Mouse (Mus musculus): ENCODE measurements around the gene Kcnip3.

Gene Kcnip3

DNA sequence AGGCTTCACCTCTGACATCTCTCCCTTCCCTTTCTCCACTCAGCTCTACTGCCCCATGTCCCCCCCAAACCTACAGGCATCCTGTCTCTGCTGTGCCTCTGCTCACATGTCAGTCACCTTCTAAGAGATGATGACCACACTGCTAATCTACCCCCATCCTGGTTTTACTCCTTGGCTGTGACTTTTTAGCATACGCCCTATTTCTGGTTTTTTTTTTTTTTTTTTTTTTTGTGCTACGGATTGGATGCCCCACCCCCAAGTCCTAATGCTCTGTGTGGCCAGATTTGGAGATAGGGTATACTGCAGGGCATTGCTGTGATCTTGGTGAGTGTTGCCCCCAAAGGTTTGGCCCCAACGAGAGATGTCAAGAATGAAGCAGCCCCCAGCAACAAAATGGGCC lies 49.6 kb downstream of the Kcnip3 start:
- in situ Hi-C loops (cut with MboI, MseI): no loop called here

DNA sequence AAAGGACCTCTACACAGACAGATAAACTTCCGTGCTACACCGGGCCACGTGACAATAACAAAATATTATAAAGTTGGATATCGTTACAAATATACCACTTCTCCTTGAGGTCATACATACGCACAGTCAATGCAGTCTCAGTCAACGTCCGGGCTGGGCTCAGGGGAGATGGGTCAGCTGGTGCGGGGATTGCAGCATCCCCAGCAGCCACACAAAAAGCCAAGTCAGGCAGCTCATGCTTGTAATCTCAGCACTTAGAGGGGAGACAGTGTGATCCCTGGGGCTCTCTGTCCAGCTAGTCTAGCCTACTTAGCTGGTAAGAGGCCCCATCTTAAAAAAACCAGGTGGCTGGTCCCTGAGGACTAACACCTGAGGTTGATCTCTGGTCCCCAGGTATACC lies 50.6 kb downstream of the Kcnip3 start:
- in situ Hi-C loops (cut with MboI, MseI): no loop called here

DNA sequence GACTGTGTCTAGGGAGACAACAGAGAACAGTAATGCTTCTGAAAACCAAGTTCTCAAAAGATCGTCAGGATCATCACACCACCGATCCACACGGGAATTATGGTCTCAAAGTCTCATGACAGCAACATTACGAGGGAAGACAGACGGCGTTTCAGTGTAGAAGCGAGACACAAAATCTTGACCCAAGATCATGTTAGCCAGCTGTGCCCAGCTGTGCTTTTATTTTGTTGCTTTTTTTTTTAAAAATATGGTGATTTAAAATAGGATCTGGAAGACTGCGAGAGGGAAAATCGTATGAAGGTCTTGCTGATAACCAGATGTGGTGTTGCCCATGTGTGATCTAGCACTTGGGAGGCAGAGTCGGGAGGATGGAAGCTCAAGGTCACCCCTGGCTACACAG lies 51.2 kb downstream of the Kcnip3 start:
- in situ Hi-C loops (cut with MboI, MseI): no loop called here

DNA sequence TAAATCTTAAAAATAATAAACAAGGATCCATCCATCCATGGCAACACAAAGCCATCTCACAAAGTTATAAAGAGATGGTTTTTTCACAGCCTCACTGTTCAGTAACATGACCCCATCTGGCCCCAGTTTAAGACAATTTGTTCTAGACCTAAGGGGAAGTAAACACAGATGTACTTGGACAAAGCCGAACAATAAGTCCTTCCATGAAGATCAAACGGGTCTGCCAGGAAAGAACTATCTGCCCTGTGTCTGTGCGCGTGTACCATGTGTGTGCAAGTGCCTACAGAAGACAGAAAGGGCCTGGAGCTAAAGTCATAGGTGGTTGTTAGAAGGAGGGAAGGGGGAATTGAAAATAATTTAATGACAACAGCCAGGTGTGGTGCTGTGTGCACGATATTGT lies 51.7 kb downstream of the Kcnip3 start:
- in situ Hi-C loops (cut with MboI, MseI): no loop called here

DNA sequence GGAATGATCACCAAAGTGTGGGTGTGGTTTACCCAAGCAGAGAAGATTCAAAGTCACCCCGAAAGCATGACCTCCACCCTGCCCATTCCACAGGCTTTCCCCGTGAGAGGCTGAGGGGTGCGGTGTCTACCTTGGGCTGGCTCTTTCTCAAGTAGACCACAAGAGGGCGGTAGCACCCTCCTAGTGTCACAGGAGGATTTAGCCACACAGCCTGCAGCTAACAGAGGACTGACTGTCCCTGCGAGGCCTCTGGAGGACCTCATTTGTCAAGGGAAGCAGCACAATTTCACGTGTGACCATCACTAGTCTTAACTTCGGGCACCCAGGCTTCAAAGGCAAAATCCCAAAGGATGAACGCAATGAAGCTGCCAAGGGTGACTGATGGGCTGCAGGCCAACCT lies 59.6 kb downstream of the Kcnip3 start:
- in situ Hi-C loops (cut with MboI, MseI): loop anchor here (5.0 kb wide), 1 partner anchor 35 kb away; no protein-coding TSS in a partner anchor

DNA sequence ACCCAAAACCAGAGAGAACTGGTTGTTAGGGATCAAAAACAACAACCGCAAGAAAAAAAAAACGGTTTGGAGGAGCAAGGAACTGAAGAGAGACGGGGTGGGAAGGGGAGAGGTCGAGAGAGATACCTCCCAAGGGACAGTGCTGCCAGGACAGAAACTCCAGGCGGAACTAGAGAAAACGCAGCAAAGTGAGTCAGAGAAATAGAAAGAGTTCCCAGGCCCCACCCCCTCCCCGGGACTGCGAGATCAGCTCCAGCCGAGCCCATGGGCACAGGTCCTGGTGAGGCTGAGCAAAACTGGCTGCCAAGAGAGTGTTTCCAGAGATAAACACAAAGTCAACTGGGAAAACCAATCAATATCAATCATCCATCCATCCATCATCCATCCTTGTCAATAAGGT lies 60.5 kb downstream of the Kcnip3 start:
- in situ Hi-C loops (cut with MboI, MseI): loop anchor here (5.0 kb wide), 1 partner anchor 36 kb away; no protein-coding TSS in a partner anchor

DNA sequence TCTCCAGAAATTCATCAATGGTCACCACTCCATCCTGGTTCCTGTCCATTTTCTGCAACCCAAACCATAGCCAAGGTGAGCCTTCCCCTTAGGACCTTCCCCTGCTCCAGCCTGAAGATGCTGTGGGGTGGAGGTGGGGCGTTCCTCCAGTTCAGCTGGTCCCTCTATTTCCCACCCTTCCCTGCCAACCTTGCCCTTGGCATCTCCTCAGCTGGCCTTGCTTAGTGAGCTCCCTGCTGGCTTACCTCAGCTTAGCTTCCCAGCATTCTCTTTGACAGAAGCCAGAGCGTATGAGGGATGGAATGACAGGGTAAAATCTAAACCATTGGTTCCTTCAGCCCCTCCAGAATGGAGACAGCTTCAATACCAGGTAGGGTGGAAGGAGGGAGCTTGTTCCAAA lies 62.6 kb downstream of the Kcnip3 start:
- in situ Hi-C loops (cut with MboI, MseI): loop anchor here in 1 of 2 experiments (10.0 kb wide), 1 partner anchor 95 kb away; the partner anchor contains the start of gene Adra2b

DNA sequence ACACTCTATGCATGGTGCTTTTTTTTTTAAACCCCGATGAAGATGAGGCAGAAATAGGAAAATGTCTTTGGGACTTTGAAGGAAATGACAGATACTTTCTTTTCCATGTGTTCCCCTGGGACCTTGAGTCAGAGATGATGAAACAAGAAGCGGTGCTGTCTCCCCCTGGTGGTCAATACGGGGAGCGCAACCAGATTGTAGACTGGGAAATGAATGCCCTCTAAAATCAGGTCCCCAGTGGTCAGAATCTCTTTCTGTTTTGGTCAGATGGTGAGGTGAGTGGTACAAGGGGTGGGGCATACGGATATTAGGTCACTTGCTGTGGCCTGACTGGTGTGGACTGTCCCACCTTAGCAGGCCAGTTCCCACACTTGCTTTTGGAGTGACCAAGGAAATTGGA lies 68.1 kb downstream of the Kcnip3 start:
- in situ Hi-C loops (cut with MboI, MseI): loop anchor here in 1 of 2 experiments (10.0 kb wide), 1 partner anchor 89 kb away; the partner anchor contains the start of gene Adra2b

DNA sequence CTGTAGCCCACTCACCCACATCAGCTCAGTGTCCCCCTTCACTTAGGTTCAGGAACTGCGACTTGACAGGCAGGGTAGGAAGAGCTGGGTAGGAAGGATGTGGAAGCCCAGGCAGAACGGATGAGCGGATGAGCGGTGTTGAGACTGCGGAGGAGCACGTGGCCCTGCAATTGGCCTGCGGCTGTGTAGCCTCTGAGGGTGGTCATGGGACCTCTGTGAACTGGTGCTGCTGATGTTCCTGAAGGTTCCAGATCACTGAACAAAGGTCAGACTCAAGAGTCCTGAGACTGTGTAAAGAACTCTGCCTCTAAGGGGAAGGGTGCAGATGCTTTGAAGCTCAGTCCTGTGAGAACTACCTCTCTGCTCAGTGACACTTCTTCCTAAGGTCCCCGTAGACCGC lies 68.8 kb downstream of the Kcnip3 start:
- in situ Hi-C loops (cut with MboI, MseI): loop anchor here in 1 of 2 experiments (10.0 kb wide), 1 partner anchor 88 kb away; the partner anchor contains the start of gene Adra2b

DNA sequence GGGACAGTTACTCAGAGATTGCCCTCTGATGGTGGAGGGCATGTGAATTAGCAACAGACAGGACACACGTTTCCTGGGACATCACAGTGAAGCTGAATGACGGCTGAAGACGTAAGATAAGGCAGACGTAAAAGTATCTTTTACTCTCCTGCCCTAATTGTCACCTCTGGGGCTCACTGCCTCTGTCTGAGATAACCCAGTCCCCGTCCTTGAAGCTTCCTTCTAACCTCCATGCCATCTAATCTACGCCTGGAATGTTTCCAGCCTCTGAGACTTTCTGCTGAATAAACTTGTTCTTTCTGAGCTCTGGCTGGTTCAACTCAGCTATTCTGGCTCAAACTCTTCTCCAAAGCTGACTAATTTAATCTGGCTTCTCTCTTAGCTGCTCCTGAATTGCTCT lies 70.1 kb downstream of the Kcnip3 start:
- in situ Hi-C loops (cut with MboI, MseI): loop anchor here in 1 of 2 experiments (10.0 kb wide), 1 partner anchor 87 kb away; the partner anchor contains the start of gene Adra2b

DNA sequence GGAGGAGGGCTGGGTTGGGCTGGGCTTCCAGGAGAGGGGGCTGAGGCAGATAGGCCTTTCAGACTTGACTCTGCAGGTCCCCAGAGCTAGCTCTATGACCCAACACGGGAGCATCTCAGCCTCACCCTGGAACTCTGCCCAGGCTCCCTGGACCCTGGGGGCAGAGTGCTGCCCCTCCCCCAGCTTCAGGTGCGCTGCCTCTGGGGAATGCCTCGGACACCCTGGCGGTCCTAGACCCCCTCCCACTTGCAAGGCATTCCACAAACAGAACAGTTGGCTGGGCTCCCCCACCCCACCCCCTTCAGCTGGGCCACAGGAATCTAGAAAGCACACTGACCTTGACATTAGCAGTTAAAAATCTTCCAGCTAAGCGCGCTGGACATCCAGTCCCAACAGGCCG lies 72.2 kb downstream of the Kcnip3 start:
- in situ Hi-C loops (cut with MboI, MseI): loop anchor here in 1 of 2 experiments (10.0 kb wide), 1 partner anchor 85 kb away; the partner anchor contains the start of gene Adra2b

DNA sequence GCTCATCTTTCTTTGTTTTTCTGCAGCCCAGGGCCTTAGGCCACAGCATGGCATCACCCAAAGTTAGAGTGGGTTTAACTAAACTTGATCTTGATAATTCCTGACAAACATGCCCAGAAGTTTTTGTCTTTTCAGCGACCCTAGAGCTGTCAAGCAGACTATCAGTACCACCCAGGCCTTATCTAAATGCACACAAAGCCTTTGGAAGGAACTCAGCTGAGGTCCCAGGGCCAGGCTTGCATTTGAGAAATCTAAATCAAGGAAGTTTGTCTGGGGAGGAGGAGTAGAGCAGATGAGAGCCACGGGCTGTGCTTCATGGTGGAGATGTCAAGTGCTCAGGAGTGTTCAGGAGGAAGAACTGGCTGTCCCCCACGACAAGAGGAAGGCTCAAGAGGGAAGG lies 75.0 kb downstream of the Kcnip3 start:
- in situ Hi-C loops (cut with MboI, MseI): no loop called here

DNA sequence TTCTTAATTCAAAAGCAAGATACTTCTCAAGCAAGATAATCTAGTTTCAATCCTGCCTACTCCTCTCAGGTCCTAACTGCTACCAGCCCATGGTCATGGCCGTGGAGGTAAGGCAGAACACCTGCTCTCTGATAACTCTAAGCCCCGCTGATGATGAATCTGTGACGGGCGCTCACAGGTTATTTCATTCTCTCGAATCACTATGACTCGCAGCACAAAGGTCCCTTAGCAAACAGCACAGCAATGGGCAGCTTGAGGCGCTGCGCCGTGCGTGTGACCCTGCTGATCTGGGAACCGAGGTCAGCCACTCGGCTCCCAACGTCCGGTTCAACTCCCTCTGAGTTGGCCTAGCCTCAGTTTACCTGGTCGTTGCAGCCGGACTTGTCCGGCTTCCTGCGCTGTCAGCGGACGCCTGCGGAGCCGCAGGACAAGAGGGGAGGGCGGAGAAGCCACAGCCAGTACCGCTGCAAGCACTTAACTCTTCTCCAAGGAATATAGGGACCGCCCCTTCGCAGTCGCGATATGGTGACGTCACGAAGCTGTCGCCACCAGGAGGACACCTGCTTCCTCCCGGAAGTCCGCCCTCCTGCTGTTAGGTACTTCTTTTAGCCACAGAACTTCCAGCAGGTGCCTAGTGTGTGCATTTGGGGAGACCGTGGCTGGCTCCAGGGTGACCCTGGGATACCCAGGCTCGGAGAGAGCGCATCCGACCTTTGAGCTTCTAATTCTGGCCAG lies 77.7 kb downstream of the Kcnip3 start, which contains the start of gene Fahd2a:
Gene Fahd2a (minus strand): TSS at position 511 of the 735 bp plus-strand sequence.
- in situ Hi-C loops (cut with MboI, MseI): no loop called here

DNA sequence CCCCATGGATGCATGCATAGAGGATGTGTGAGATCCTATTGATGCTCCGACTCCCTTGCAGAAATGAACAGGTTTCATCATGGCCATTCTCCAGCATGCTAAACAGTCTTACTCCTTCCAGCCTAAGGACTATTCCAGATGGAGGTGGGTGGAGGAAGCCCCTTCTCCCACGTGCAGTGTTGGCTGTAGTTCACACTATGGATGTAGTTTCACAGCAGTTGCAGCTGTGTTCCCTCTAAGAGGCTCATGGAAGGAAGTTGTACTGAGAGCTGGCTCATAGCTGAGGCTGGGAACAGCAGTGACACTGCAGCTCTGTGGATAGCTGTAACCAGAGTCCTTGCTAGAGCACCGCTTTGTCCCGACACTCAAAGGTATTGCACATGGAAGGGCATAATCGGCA lies 84.2 kb downstream of the Kcnip3 start:
- in situ Hi-C loops (cut with MboI, MseI): no loop called here

DNA sequence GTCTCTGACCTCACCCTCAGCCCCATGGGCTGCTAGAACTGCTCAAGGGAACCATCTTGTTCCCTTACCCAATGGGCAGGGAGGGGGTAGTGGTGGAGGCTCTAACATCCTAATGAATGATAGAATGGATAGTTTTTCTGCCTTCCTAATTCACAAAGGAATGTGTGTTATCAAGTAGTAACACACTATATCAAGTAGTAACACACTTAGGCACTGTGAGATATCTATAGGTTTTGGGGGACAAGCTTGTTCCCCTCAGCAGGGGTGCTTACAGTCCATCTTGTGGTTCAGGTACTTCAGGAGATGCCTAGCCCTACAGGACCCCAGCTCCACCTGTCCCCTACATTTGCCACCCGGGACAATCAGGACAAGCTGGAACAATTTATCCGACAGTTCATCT lies 86.3 kb downstream of the Kcnip3 start:
- in situ Hi-C loops (cut with MboI, MseI): no loop called here

DNA sequence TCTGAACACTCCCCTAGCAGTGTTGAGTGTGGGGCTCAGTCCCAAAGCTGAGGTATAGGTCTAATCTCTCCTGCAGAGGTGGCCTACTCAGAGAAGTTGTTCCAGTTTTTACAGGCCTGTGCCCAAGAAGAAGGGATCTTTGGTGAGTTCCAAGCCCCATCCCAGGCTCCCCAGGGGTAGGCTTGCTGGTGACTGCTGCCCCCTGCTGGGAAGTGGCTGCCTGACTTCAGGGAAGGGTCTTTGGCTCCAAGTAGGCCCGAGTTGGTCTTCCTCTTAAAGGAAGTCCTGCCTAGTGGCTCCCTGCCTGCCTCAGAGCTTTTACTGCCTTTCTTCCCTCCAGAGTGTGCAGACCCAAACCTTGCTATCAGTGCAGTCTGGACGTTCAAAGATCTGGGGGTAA lies 86.8 kb downstream of the Kcnip3 start:
- in situ Hi-C loops (cut with MboI, MseI): no loop called here

DNA sequence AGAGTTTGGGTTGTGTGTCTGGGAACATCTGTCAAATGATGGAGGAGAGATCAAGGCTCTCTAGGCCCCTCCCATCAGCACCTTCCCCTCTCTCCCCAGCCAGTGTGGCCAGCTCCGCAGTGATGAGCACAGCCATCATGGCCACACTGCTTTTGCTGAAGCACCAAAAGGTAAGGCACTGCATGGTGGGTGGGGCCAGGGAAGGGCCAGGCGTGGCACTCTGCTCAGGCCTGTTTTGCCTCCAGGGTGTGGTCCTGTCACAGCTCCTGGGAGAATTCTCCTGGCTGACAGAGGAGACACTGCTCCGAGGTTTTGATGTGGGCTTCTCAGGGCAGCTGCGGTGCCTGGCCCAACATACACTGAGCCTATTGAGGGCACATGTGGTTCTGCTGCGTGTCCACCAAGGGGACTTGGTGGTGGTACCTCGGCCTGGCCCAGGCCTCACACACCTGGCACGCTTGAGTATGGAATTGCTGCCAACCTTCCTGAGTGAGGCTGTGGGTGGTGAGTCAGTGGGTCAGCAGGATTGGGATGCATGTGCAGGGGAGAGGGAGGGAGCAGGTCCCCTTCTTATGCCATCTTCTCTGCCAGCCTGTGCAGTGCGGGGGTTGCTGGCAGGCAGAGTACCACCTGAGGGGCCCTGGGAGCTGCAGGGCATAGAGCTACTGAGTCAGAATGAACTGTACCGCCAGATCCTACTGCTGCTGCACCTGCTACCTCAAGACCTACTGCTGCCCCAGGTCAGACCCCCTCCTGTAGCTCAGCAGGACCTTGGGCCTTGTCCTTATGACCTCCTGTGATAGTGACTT lies 88.2 kb downstream of the Kcnip3 start:
- in situ Hi-C loops (cut with MboI, MseI): no loop called here

DNA sequence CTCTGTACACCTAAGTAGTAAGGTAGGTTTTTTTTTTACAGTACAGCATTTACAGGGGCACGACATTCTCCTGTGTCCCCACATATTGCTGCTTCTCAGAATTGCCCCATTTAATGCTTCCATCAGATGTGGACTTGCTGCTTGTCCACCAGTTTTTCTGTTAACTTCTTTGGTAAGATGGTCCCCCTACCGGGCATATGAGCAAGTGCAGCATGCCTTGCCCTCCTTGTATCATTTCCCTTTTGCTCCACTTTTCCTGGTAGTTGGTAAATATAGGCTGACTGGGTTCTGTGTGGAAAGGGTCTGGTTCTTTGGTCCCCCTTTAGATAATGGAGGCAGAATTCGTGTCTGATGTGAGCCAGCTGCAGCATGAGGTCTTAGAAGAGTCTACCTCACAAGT lies 91.7 kb downstream of the Kcnip3 start:
- in situ Hi-C loops (cut with MboI, MseI): no loop called here

DNA sequence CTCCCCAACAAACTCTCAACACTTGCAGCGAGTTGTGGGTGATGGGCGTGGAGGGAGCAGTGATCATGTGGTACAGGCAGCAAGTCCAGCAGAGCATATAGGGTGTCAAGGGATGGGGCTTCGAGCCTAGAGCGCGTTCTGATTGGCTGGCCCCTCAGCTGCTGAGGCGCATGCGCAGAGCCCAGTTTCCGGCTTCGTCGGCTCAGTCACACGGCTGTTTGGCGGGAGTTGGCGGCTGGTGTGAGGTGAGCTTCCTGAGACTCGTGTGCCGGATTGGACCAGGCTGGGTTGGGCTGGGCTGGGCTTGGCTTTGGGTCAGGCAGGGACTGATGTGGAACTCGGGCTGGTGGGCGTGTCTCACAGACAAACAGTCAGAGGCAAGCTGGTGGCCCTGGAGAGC lies 96.9 kb downstream of the Kcnip3 start, which contains the start of gene Gpat2:
Gene Gpat2 (plus strand): TSS at position 223 of the 400 bp plus-strand sequence.
- in situ Hi-C loops (cut with MboI, MseI): loop anchor here in 1 of 2 experiments (5.0 kb wide), 1 partner anchor 323 kb away; no protein-coding TSS in a partner anchor

DNA sequence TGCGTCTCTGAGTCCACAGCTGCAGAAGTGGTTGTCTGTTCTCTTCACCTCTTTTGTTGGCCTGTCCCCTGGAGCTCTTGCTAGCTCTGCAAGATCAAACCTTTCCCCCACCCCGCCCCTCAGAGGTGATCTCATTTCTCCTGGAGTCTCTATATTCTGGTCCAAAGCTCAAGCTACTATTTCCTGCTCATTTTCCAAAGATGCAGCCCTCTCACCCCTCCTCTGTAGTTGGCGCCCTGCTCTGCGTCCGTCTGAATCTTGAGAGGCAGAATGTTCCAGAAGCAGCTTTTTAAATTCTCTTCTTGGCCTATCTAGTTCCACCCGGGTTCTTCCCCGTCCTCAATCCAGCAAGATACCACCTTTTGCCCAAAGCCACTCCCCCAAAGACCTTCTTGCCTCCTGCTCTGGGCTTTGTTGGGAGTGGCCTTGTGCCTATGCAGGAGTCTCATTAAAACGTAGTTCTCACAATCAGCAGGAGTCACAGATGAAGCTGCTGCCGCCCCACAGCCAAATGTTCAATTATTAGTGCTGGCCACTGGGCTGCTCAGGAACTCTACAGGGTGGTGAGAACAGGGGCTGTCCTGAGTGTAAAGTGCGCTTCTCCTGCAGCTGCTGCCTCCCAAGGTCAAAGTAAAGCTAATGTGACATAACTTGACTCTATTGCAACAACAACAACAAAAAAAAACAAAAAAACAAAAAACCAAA lies 103.5 kb downstream of the Kcnip3 start:
- in situ Hi-C loops (cut with MboI, MseI): no loop called here

DNA sequence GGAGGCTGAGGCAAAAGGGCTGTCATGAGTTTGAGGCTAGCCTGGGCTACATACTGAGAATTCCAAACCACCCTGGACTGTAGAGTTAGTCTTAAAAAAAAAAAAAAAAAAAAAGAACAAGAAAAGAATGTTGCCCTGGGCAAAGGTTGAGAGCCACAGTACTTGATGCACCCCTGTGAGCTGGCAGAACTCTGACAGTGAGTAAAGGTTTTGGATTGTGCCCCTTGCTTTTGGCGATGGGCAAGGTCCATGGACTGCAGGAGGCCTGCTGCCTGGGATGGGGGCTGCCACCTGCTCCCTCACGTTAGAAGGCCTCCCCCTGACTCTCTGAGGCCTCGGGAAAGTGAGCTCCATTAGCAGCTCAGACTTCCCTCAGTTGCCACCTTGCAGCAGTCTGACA lies 105.2 kb downstream of the Kcnip3 start:
- in situ Hi-C loops (cut with MboI, MseI): no loop called here

DNA sequence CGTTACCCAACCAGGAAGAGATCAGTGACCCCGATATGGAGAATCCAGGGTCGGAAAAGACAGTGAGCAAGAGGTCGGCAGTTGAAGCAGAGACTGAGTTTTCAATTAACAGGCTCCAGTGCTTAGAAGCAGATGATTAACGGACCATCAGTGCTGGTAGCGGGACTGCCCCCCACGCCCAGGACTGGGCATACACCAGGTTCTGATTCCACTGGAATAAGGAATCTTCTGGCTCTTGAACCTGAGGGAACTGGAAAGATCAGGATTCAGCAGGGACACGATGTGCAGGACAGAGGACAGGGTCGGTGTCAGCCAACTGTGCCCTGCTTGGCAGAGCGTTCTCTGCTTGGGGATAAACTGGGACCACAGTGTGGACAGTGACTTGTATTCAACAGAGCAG lies 106.1 kb downstream of the Kcnip3 start:
- in situ Hi-C loops (cut with MboI, MseI): no loop called here
